Mouse (Mus musculus) cortical plate, adult 2 months (tissue): Measurements from ENCODE around the gene Vps37b.

ENCODE experiments used
- CTCF ChIP-seq: fragments of 200-500 bp; IDR thresholded peaks from 2 replicates; pipeline ENCODE4 v1.5.1; 2011; ENCODE audit warnings: mild to moderate bottlenecking, control low read depth, low read length; ENCODE audit not compliant: insufficient read depth; ENCODE audit errors: extremely low read depth
- POLR2A ChIP-seq: fragments of 200-500 bp; IDR thresholded peaks from 2 replicates; pipeline ENCODE4 v1.6.1; 2011; ENCODE audit warnings: mild to moderate bottlenecking, low read length, control low read depth; ENCODE audit not compliant: insufficient read depth; ENCODE audit errors: extremely low read depth

DNA sequence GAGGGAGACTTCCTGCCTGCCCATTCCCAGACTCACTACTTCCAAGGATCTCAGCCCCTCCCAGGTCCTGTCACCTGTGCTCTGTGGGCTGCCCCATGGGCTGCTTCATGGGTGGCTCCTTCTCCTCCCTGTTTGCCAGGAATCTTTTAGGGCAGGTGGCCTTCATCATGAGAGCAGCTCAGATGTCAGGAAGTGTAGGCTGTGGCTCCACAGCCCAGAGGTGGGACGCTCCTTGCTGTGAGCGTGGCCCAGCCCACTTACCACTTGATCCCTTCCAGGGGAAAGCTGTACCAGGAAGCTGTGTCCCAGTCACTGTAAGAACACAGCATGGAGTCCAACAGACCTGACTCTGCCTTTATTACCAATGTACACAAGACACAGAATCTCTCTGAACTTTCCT is 45.1 kb downstream of the Vps37b start:
- TF ChIP-seq POLR2A (no peak), CTCF (no peak)
